Mouse (Mus musculus) stomach, postnatal 0 days (tissue): ENCODE data around the gene Xylt1. TPM values are rescaled to one million over a fixed set of nuclear protein-coding genes. Genes with fewer than 3 reads are reported as not detected.
A peak's percentile ranks its signal among the peaks of the same experiment; 100 is the strongest.

Experiments used
- ATAC-seq: fragments of 200-750 bp; cut with Nextera tagmentation; 2 replicates; pipeline ENCODE4 v1.8.0; 2017; ENCODE audit not compliant: low FRiP score, low TSS enrichment
- DNase-seq: peaks from one replicate; pipeline ENCODE4 v3.0.0-alpha.2; 2016; ENCODE audit warnings: low spot score
- H3K27ac ChIP-seq: fragments of 300-500 bp; sonication (generic); replicated peaks from 2 replicates; pipeline ENCODE4 v1.5.1; 2014; ENCODE audit warnings: mild to moderate bottlenecking, control low read depth
- H3K27me3 ChIP-seq: fragments of 300-500 bp; sonication (generic); 2 replicates; pipeline ENCODE4 v1.6.1; 2014; ENCODE audit warnings: low read length; ENCODE audit not compliant: control insufficient read depth, insufficient read depth
- H3K36me3 ChIP-seq: fragments of 300-500 bp; sonication (generic); 2 replicates; pipeline ENCODE4 v1.6.1; 2014; ENCODE audit warnings: low read length, mixed read lengths; ENCODE audit not compliant: control insufficient read depth, insufficient read depth
- H3K4me1 ChIP-seq: fragments of 300-500 bp; sonication (generic); replicated peaks from 2 replicates; pipeline ENCODE4 v1.6.1; 2014; ENCODE audit warnings: antibody characterized with exemption; ENCODE audit not compliant: control insufficient read depth, insufficient read depth
- H3K4me2 ChIP-seq: fragments of 300-500 bp; sonication (generic); replicated peaks from 2 replicates; pipeline ENCODE4 v1.6.1; 2014; ENCODE audit warnings: low read depth, mild to moderate bottlenecking, control low read depth, moderate library complexity
- H3K4me3 ChIP-seq: fragments of 300-500 bp; sonication (generic); 2 replicates; pipeline ENCODE4 v1.5.1; 2014; ENCODE audit warnings: low read depth, low read length, control low read depth
- H3K9ac ChIP-seq: fragments of 300-500 bp; sonication (generic); 2 replicates; pipeline ENCODE4 v1.6.1; 2014; ENCODE audit warnings: mild to moderate bottlenecking, low read length, control low read depth, mixed read lengths
- H3K9me3 ChIP-seq: fragments of 300-500 bp; sonication (generic); 2 replicates; pipeline ENCODE4 v1.6.1; 2016; ENCODE audit warnings: low read length; ENCODE audit not compliant: control insufficient read depth
- CTCF ChIP-seq: IDR thresholded peaks from 2 replicates; pipeline ENCODE4 v1.5.1; 2016; ENCODE audit warnings: antibody characterized with exemption, low read depth, mild to moderate bottlenecking, moderate library complexity
- EP300 ChIP-seq: optimal IDR thresholded peaks from 2 replicates; pipeline ENCODE3; 2016; ENCODE audit warnings: antibody characterized with exemption
- WGBS: fragments of 180-500 bp; shearing (Covaris S2); extraction: QIAGEN DNeasy Blood & Tissue Kit; methylation state at CpG from one replicate; pipeline ENCODE4 v1.1.7; 2014; 5-methylcytosine and 5-hydroxymethylcytosine counted together
- polyA plus RNA-seq: library from polyadenylated mRNA; unstranded; fragments of >200 nt; fragmentation: Nextera tagmentation; extraction: Ambion mirVana; gene quantifications from 2 replicates; pipeline ENCODE4 v1.2.1, GENCODE M21; 2015

Xylt1 gene
- polyA plus RNA-seq, 1 experiment from 2014 or later: 0.36 TPM

- no peak overlapping the region for H3K4me3 ChIP-seq
- no peaks in the 10 kb centered on the region for H3K36me3 ChIP-seq
- 69% methylated on average over 5 of the region's 5 CpGs for WGBS
- no peak overlapping the region for H3K27ac ChIP-seq
- H3K27me3 ChIP-seq: no peaks in the 10 kb centered on the region
- H3K9me3 ChIP-seq: no peaks in the 10 kb centered on the region
- TF ChIP-seq CTCF (peak; percentile 72), EP300 (no peak)
- no peaks in the 10 kb centered on the region for H3K4me1 ChIP-seq
- ATAC-seq: no peak
- H3K4me2 ChIP-seq: no peak overlapping the region
- peak; percentile 31 for DNase-seq
- no peak overlapping the region for H3K9ac ChIP-seq
Measured at GRCm38 (mm10) chr7:117630657-117631056, 249.9 kb downstream of the Xylt1 start.

- H3K4me1 ChIP-seq: no peaks in the 10 kb centered on the region
- DNase-seq (no peak), ATAC-seq (no peak)
- H3K9me3 ChIP-seq: no peaks in the 10 kb centered on the region
- TF ChIP-seq EP300 (no peak), CTCF (no peak)
- no peaks in the 10 kb centered on the region for H3K36me3 ChIP-seq
- no peak overlapping the region for H3K9ac ChIP-seq
- 81% methylated on average over 4 of the region's 4 CpGs for WGBS
- H3K4me2 ChIP-seq: no peak overlapping the region
- H3K4me3 ChIP-seq: no peak overlapping the region
- no peak overlapping the region for H3K27ac ChIP-seq
- no peaks in the 10 kb centered on the region for H3K27me3 ChIP-seq
Measured at GRCm38 (mm10) chr7:117635584-117635983, 254.8 kb downstream of the Xylt1 start.

- no peak overlapping the region for H3K27ac ChIP-seq
- DNase-seq (no peak), ATAC-seq (no peak)
- no peaks in the 10 kb centered on the region for H3K27me3 ChIP-seq
- 82% methylated on average over 3 of the region's 3 CpGs for WGBS
- H3K4me1 ChIP-seq: no peaks in the 10 kb centered on the region
- no peak overlapping the region for H3K4me3 ChIP-seq
- no peak overlapping the region for H3K4me2 ChIP-seq
- no peaks in the 10 kb centered on the region for H3K9me3 ChIP-seq
- TF ChIP-seq EP300 (no peak), CTCF (no peak)
- no peak overlapping the region for H3K9ac ChIP-seq
- no peaks in the 10 kb centered on the region for H3K36me3 ChIP-seq
Measured at GRCm38 (mm10) chr7:117636713-117637112, 255.9 kb downstream of the Xylt1 start.

- Histone ChIP-seq H3K4me2 (no peak overlapping the region), H3K9me3 (no peaks in the 10 kb centered on the region), H3K4me3 (no peak overlapping the region), H3K9ac (no peak overlapping the region), H3K36me3 (no peaks in the 10 kb centered on the region), H3K4me1 (no peaks in the 10 kb centered on the region), H3K27ac (no peak overlapping the region), H3K27me3 (no peaks in the 10 kb centered on the region)
- DNase-seq (no peak), ATAC-seq (no peak)
- 93% methylated on average over 2 of the region's 2 CpGs for WGBS
- TF ChIP-seq CTCF: no peak
- TF ChIP-seq EP300: no peak
Measured at GRCm38 (mm10) chr7:117637997-117638396, 257.2 kb downstream of the Xylt1 start.

- no peak overlapping the region for H3K4me3 ChIP-seq
- no peak overlapping the region for H3K27ac ChIP-seq
- DNase-seq: no peak
- TF ChIP-seq CTCF (no peak), EP300 (no peak)
- no peaks in the 10 kb centered on the region for H3K27me3 ChIP-seq
- WGBS: 43% methylated on average over 1 of the region's 1 CpGs
- ATAC-seq: no peak
- no peaks in the 10 kb centered on the region for H3K36me3 ChIP-seq
- no peak overlapping the region for H3K9ac ChIP-seq
- no peaks in the 10 kb centered on the region for H3K9me3 ChIP-seq
- no peaks in the 10 kb centered on the region for H3K4me1 ChIP-seq
- H3K4me2 ChIP-seq: no peak overlapping the region
Measured at GRCm38 (mm10) chr7:117652637-117653036, 271.9 kb downstream of the Xylt1 start.

- Histone ChIP-seq H3K9me3 (no peaks in the 10 kb centered on the region), H3K36me3 (no peaks in the 10 kb centered on the region), H3K4me3 (no peak overlapping the region), H3K4me1 (no peaks in the 10 kb centered on the region), H3K9ac (no peak overlapping the region), H3K4me2 (no peak overlapping the region), H3K27me3 (no peaks in the 10 kb centered on the region), H3K27ac (no peak overlapping the region)
- WGBS: 95% methylated on average over 5 of the region's 5 CpGs
- DNase-seq: no peak
- no peak for ATAC-seq
- TF ChIP-seq EP300 (no peak), CTCF (no peak)
Measured at GRCm38 (mm10) chr7:117655732-117656131, 275.0 kb downstream of the Xylt1 start.
